Mouse (Mus musculus): ENCODE results near the gene Slc46a2.
A peak's percentile ranks its signal among the peaks of the same experiment; 100 is the strongest.

The Slc46a2 gene

DNA sequence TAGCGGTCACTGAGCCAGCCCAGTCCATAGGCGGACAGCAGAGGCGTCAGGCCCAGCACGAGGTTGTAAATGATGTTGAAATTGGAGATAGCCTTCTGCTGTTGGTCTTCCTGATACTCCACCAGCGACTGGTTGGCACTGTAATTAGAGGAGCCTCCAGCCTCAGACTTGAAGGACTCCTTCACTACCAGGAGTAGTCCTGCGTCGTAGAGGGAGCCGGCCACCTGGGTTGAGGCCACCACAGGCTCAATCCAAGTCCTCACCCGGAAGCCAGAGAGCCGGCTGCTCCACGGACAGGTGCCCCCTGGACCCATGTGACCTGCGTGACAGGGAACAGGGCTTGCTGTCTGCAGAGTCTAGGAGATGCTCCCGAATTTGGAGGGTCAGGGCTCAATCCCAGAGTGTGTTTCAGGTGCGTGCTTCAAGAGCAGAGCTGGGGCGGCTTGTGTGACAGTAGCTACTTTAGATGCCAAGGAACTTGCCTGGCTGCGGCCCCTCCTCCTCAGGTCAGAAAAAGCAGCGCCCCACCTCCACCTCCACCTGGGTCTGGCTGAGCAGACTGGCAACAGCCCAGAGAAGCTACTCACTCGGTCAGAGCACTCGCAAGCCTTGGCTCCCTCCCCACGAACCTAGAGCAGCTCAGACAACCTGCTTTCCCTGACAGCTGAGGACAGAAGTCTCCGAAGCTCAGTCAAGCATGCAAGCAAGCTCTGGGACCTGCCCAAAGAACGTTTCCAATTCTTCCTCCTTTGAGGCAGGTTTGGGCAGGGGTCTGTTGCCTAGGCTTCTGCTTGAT lies at the start of gene Slc46a2:
Slc46a2 (minus strand) TSS at position 449 of the 796 bp plus-strand sequence.
- no peak for DNase-seq (ENCODE audit: low read depth, low spot score)

DNA sequence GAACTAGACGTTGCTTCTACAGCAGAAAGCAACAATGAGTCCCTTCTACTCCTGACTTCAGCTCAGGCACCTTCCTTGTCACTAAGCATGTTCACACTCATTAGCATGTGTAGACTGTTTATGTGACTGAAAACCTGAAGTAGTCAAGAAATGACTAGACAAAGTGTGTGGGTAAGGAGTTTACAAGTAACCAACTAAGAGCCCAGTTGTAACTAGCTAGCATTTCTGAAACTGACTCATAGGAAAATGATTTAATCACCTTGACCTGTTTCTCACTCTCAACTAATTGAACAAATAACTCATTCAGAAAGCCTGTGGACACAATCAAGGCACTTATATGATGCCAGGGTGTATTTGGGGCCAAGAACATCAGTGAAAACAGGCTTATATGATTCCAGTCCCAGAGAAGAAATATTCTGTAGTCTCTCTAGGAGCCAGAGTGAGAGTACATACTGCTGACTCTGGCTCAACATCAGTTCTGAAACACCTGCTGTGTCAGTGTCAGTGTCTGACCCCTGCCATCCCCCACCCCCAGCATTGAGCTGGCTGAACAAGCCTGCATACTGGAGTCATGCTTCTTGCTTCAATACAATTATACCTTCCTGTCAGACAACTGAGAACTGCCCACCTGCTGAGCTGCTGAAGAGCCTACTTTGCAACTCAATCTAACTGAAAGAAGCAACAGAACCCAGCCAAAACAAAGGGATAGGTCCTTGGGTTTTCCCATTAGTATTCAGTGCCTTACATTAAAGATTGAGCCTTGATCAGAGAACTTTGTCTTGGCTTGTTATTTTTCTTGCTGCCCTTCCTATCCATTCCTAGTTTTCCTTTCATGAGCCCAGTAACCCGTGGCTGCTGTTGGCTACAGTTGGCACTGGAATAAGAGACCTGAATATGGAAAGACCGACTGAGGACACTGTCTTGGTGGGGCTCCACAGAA lies 48.8 kb upstream of the Slc46a2 start, which contains the start of gene Mup6:
Mup6 (plus strand) TSS at position 890 of the 940 bp plus-strand sequence.
- peak; percentile 36 for DNase-seq (ENCODE audit: low read depth, low spot score)

DNA sequence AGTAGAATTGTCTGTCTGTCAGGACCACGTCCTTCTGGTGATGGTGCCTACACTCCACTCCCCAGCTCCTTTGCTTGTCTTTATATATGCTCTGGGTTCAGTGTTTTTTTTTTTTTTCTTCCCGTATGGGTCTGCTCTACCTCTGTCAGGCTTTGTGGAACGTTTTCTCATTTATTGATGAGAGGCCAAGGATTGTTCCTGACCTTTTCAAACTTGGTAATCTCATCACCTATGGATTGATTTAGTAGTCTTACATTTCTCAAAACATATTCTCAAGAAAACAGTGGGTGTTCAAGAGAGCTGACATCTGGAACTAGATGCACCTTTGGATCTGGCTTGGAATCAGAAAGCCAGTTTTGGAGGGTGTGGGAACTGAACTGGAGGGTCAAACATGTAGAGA lies 45.8 kb upstream of the Slc46a2 start, which contains the start of gene Mup4:
Mup4 (minus strand) TSS at position 101 of the 400 bp plus-strand sequence.
- no peak for DNase-seq (ENCODE audit: low read depth, low spot score)

DNA sequence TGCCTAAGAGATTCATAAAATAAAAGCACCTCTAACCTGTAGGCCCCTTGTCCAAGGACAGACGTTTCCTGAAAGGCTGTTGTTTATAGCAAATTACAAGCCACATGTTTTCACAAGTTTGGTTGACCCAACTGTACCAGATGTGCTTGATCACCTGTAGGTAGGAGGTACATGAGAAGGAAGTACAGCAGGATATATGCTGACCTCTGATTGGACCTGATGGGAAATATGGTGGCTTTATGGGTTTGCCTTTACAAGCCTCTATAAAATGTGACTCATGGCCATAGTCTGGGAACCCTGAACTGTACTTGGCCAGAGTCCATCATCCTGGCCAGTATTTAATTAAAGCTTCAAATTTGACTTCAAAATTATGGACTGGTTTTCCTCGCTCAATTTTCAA lies 22.7 kb upstream of the Slc46a2 start:
- DNase-seq (ENCODE audit: low read depth, low spot score): no peak

DNA sequence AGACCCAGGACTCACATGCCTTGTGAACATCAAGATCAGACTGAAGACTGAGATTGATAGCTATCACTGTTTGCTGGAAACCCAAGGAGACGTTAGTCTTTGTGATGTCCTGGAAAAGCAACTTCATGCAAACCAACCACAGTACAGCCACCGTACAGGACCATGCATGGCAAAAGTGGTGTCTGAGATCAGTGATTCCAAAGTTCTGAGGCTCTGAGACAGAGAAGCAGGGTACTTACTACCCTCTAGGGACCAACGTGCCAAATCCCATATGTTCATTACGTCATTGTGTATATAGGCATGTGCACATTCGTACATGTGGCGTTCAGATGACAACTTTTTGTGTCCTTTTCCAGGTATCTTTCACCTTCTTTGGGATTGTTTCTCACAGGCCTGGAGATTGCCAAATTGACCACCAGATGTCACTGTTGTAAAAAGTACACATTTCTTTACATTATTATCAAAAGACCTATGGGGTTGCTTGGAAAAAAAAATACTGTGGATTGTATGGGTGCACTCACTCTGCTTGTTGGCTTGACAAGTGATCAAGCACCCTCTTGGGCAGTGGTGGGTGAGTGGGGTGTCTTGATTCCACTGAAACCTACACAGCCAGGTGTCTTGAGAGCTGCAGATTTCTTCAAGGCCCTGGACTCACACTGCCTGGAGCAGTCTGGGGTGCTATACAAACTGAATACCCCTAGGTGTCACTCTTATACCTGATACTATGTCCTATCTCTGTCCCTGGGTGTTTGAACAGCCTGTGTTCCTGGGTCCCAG lies 17.8 kb upstream of the Slc46a2 start:
- peak; percentile 43 for DNase-seq (ENCODE audit: low read depth, low spot score)

DNA sequence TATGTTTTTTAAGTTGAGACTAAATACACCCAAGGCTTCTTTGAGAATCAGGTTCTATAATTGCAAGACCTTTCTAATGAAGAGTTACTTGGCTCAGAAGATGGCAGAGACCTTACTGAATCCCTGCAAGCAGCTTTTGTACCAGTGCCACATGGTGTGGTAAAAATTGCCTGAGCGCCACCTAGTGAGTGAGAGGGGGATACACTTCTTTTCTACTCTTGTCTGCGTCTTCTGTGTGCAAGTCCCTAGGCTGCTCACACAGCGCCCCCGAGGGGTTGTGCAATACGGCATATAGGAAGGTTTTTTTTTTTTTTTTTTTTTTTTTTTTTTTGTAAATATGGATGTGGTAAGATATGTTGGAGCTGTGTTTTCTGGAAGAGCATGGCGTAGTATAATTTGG lies 13.5 kb upstream of the Slc46a2 start:
- DNase-seq (ENCODE audit: low read depth, low spot score): peak; percentile 70

DNA sequence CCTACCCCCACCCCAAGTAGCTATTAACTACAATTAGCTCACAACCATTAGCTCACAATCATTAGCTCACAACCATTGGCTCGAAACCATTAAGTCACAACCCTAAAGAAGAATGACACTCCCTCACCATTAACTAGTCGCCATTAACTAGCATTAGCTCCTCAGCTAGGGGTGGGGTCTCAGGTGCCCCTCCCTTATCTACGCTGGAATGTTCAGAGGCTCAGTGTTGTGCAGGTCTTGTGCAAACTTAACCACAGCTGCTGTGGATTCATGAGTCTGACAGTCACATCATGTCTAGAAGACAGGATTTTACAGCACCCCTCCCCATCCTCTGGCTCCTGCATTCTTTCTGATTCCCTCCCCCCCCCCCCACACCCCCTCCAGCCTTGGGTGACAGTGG lies 12.8 kb upstream of the Slc46a2 start:
- no peak for DNase-seq (ENCODE audit: low read depth, low spot score)

DNA sequence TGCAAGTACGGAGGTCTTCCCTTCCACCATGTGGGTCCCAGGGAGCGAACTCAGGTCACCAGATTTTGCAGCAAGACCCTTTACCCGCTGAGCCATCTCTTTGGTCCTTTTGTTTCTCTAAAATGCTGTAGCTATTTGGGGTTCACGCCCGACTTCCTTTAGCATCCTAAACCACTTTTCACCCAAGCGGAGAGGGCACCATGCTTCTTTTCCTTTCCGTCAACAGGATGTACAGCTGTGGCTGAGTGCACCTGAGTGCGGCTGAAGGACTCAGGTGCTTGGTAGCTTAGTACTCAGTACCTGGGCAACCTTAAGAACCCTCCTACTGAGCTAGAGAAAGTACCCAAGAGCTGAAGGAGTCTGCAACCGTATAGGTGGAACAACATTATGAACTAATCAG lies 10.2 kb upstream of the Slc46a2 start:
- DNase-seq (ENCODE audit: low read depth, low spot score): no peak

DNA sequence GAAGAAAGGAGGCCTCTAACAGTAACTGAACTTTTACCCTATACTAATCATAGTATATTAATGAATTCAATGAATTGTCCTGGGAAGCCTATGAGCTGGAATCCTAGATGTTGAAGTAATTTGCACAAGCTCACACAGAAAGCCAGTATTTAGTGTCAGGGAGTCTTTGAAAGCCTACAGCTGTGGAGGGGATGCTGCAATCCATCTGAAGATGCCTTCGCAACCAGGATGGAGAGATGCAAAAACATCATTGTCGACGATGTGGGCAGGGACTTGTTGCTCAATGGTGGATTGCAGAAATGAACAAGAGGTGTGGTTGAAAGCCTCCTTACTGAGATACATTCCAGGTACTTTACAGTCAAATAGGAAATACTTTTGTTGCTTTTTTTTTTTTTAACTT lies 3.1 kb upstream of the Slc46a2 start:
- no peak for DNase-seq (ENCODE audit: low read depth, low spot score)

DNA sequence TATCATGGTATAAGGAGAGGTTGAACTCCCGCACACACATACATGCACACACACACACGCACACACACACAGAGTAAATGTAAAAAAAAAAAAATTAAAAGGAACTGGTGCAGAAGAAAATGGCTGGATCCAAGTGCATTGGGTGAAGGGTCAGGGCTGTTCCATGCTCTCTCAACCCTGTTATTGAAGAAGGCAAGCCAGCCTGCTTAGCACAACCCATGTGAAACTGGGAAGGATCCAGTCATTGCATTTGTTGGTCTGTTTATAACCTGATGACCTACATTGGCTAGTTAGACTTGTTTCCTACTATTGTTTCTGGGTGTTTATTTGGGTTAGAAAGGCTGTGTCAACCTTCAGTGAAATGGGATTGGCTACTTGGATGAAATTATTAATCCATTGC lies 6.1 kb downstream of the Slc46a2 start:
- no peak for DNase-seq (ENCODE audit: low read depth, low spot score)

DNA sequence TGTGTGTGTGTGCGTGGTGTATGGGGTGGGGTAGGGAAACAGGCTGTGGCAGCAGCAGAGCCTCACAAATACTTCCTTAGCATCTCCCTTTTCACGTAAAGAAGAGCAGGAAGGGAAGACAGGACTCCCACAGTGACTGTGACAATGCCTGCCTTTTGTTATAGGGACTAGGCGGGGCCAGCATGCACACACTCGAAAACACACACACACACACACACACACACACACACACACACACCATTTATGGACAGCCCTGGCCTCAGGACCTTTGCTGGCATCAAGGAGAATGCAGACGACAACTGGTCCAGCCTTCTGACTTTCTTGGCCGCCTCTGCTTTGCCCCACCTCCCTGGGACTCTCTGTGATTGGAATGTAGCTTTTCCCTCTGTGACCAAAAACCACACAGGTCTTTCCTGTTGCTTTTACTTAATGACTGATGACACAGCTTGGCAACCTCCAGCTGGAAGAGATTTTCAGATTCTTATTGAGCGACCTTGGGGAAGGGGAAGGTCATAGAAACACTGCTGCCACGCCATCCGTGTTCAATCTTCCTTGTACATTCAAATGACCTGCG lies 7.1 kb downstream of the Slc46a2 start:
- DNase-seq (ENCODE audit: low read depth, low spot score): no peak

DNA sequence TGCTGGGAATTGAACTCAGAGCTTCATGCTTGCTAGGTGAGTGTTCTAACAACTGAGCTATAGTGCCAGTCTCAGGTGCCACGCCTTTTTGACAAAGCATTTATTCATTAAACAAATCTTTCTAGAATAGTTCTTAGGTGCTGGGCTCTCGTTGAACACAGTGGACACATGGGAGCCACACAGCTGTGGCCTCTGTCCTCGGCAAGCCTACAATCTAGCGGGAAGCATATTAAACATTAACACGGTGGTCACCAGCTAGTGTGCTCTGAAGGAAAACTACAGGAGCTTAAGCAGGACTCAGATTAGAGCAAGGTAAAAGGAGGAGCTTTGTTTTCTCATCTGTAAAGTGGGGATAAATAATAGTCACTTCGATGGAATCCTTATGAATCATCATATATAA lies 7.8 kb downstream of the Slc46a2 start:
- DNase-seq (ENCODE audit: low read depth, low spot score): no peak

DNA sequence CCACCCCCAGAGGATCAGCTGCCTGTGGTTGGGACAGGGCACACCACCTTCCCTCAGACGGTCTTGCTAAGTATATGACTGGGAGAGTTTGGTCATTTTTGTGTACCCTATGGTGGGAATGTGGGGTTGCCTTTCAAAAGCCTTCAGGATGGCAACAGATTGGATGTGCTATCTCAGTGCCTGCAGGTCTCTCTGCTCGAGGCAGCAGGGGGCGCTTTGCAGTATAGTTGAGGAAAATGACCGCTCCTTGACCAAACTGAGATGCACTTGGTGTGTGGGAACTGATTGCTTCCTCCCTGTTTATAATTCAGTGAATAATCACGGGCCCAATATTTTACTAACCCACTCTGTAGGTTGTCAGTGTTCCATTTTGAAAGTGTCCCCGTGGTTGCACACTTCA lies 12.3 kb downstream of the Slc46a2 start:
- DNase-seq (ENCODE audit: low read depth, low spot score): no peak

DNA sequence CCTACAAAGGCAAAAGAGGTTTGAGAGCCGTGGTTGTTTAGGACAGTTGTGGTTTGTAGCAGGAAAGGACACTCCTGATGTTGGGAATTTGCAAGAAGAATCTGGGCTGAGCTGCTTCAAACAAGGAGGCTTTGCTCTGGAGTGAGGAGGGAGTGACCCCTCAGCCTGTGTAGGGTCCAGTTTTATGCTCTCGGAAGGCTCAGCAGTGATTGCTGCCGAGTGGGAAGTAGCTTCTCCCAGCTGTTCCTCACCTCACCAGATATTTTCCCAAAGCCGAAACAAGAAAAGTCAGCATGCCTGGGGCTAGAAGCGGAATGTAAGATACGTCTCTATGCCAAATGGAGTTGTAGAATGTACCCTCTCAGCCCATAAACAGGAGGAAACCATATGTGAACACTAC lies 13.0 kb downstream of the Slc46a2 start:
- DNase-seq (ENCODE audit: low read depth, low spot score): no peak

DNA sequence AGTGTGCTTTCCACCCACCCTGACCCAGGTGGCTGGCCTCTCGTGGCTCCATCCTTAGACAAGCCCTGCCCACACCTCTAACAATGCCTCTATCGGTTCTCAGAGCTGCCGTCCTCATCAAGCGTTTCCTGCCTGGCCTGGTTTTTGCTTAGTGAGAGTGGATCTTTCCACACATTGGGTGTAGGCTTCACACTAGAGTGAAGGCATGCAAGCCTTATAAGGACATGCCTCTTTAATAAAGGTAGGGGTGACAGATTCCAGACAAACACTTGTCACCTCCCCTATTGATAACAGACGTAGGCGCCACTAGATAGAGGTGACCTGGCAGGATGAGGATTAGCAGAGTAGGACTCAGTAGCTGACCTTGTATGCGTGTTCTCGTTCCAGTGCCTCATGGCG lies 16.3 kb downstream of the Slc46a2 start:
- DNase-seq (ENCODE audit: low read depth, low spot score): no peak

DNA sequence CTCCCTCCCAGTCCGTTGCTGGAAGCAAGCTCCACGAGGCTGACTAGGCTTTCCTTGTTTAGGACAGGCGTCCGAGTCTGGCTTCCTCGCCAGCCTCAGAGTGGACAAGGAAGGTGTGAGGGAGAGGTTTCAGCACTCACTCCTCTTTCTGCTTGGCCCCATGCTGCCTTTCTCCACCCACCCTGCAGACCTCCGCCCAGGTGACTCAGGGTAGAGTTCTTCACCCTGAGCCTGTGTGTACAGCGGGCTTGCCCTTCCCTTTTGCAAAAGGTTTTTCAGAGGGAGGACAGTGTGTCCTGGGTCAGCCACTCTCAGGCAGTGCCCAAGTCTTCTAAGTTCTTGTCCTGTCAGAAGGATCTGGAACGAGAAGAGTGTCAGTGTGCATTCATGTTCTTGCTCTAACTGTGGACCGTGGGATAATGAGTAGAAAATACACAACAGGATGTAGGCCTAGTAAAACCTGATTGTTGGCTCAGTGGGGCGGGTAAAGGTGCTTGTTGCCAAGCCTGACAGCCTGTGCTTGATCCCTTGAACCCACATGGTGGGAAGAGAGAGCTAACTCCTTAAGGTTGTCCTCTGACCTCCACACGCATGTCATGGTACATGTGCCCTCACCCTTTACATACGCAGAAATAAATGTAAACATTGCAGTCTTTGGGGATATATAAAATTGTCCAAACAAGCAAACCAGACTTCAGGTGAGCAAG lies 16.9 kb downstream of the Slc46a2 start:
- DNase-seq (ENCODE audit: low read depth, low spot score): no peak

DNA sequence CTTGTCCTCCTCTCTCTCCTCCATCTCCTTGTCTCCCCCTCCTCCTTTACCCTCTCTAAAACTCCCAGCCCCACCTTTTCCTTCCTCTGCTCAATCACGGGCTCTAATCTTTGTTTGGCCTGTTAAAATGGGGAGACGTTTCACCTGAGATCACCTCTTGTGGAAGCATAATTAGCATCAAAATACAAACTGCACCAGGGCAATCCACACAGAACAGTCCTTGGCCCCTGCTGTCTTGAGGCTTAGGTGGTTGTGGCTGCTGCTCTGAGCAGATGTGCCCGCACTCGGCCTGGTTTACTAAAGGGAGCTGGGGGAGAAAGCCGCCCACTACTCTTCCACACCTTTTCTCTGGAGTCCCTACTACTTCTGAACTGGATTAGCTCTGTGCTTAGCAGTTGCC lies 18.9 kb downstream of the Slc46a2 start:
- DNase-seq (ENCODE audit: low read depth, low spot score): peak; percentile 24

DNA sequence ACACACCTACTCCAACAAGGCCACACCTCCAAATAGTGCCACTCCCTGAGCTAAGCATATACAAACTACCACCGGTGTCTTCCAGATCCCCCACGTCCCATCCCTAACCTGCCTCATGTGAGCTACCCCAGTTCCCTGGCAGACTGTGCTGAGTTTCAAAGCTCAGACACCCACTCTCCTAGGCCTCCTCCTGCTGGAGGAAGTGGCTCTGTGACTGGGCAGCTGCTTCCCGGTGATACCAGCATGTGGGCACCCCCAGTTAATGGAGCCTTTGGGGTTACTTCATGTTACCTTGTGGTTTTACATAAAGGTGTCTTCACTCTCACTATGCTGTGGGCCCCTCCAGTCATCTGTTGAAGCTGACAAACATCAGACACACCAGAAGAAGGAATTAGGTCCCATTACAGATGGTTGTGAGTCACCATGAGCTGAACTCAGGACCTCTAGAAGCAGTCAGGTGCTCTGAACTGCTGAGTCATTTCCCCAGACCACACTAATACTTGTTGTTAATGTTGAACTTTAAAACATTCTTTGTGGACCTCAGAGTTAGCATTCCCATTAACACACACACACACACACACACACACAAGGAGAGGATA lies 19.8 kb downstream of the Slc46a2 start:
- no peak for DNase-seq (ENCODE audit: low read depth, low spot score)

DNA sequence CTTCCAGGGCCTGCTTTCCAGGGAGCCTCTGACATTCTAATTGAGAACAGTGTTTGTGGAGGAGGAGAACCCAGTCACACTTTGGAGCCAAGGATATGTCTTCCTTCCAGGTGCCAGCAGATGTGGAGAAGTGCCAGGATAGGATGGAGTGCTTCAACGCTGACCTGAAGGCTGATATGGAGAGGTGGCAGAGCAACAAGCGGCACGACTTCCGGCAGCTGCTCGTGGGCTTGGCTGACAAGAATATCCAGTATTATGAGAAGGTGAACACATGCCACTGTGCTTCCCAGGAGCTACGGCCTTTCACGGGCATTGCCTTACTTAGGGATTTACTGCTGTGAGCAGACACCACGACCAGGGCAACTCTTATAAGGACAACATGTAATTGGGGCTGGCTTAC lies 20.4 kb downstream of the Slc46a2 start:
- no peak for DNase-seq (ENCODE audit: low read depth, low spot score)

DNA sequence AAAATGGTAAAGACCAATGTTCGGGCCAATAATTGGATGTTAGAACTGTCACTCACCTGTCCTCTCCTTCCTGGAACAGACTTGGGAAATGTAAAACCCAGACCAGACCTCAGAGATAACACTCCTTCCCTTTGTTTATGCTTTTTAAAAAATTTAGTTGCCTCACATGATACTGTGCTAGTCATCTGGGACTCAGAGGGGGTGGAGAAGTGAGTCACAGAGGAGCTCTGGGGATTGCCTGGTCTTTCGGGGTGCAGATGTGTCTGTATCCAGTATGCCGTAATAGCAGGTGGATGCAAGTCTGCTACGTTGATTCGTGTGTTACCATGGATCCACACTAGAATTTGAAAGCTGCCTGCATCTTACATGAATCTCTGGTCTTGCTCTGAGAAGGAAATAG lies 22.1 kb downstream of the Slc46a2 start:
- DNase-seq (ENCODE audit: low read depth, low spot score): no peak

Data from WW6 (cell line).